Mouse (Mus musculus): ENCODE data around the gene Gm11985. TPM values are rescaled to one million over a fixed set of nuclear protein-coding genes. Genes with fewer than 3 reads are reported as not detected.

The Gm11985 gene
- total and polyA plus RNA-seq, 2 experiments from 2014 or later: not detected

DNA sequence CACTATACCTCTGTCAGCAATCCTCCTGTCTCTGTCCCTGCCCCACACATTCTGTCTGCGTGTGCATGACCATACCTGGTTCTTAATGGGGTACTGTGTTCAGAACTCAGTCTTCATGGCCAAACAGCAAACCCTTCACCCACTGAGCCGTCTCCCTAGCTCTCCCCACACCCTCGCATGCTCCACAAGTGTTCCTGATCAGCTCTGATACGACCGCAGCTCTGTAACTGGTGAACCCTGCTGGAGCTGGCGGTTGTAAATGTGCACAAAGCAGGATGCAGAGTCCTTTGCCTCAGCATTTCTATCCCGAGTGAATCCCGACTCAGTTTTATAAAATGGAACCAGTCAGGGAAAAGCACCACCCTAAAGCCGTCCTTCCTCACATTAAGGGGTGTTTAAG, 15.5 kb upstream of the Gm11985 start:
- ATAC-seq (no peak), DNase-seq (no peak)

GRCm38 (mm10) chr11:7202206-7202605, 13.8 kb upstream of the Gm11985 start:
- H3K27ac ChIP-seq (ENCODE audit: low read depth, low read length): no peak overlapping the region
- ATAC-seq: no peak
- no peak overlapping the region for H3K4me3 ChIP-seq (ENCODE audit: low read depth, low read length)
- no peak for DNase-seq
- no peaks in the 10 kb centered on the region for H3K4me1 ChIP-seq (ENCODE audit: insufficient read depth)
- no peak overlapping the region for H3K4me2 ChIP-seq (ENCODE audit: low read depth)
- peaks cover 7% of the 10 kb centered on the region; the same call in 1 of the 2 replicates for H3K36me3 ChIP-seq (ENCODE audit: insufficient read depth)
- H3K9me3 ChIP-seq (ENCODE audit: low read length): no peaks in the 10 kb centered on the region
- WGBS: 85% methylated on average over 7 of the region's 7 CpGs
- no peaks in the 10 kb centered on the region for H3K27me3 ChIP-seq (ENCODE audit: insufficient read depth, low read length)
- no peak overlapping the region for H3K9ac ChIP-seq
- TF ChIP-seq CTCF (IDR thresholded peaks at IDR 0.05; ENCODE audit: low read depth): no peak

More for the DNA sequence above, 15.5 kb upstream of the Gm11985 start:
- Histone ChIP-seq H3K4me1 (ENCODE audit: insufficient read depth) (no peaks in the 10 kb centered on the region), H3K4me2 (ENCODE audit: low read depth) (no peak overlapping the region), H3K36me3 (ENCODE audit: insufficient read depth) (peaks cover 16% of the 10 kb centered on the region), H3K9ac (no peak overlapping the region), H3K27ac (ENCODE audit: low read depth, low read length) (no peak overlapping the region), H3K9me3 (ENCODE audit: low read length) (no peaks in the 10 kb centered on the region), H3K4me3 (ENCODE audit: low read depth, low read length) (no peak overlapping the region), H3K27me3 (ENCODE audit: insufficient read depth, low read length) (no peaks in the 10 kb centered on the region)
- 91% methylated on average over 9 of the region's 9 CpGs for WGBS
- TF ChIP-seq CTCF (IDR thresholded peaks at IDR 0.05; ENCODE audit: low read depth): no peak

DNA sequence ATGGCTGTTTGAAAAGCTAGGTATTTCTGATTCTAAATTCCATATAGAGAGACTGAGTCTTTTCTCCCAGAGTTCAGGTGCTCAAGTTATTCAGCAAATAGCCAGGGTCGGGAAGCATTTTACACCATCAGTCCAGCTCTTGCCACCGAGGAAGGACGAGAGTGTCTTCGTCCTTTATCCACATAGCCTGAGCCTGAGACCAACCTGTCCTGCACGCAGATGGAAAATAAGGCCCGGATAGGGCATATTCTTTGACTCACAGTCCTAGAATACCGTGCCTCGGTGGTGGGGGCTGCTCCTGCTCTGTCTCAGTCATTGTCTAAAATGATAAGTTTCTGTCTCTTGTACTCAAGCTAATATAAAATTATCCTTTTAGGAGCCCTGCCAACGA, 12.0 kb upstream of the Gm11985 start:
- no peak overlapping the region for H3K27ac ChIP-seq (ENCODE audit: low read depth, low read length)
- H3K4me2 ChIP-seq (ENCODE audit: low read depth): no peak overlapping the region
- 83% methylated on average over 9 of the region's 9 CpGs for WGBS
- no peaks in the 10 kb centered on the region for H3K4me1 ChIP-seq (ENCODE audit: insufficient read depth)
- no peak overlapping the region for H3K9ac ChIP-seq
- no peaks in the 10 kb centered on the region for H3K36me3 ChIP-seq (ENCODE audit: insufficient read depth)
- TF ChIP-seq CTCF (IDR thresholded peaks at IDR 0.05; ENCODE audit: low read depth): no peak
- H3K4me3 ChIP-seq (ENCODE audit: low read depth, low read length): no peak overlapping the region
- no peaks in the 10 kb centered on the region for H3K27me3 ChIP-seq (ENCODE audit: insufficient read depth, low read length)
- no peak for ATAC-seq
- no peaks in the 10 kb centered on the region for H3K9me3 ChIP-seq (ENCODE audit: low read length)
- no peak for DNase-seq

DNA sequence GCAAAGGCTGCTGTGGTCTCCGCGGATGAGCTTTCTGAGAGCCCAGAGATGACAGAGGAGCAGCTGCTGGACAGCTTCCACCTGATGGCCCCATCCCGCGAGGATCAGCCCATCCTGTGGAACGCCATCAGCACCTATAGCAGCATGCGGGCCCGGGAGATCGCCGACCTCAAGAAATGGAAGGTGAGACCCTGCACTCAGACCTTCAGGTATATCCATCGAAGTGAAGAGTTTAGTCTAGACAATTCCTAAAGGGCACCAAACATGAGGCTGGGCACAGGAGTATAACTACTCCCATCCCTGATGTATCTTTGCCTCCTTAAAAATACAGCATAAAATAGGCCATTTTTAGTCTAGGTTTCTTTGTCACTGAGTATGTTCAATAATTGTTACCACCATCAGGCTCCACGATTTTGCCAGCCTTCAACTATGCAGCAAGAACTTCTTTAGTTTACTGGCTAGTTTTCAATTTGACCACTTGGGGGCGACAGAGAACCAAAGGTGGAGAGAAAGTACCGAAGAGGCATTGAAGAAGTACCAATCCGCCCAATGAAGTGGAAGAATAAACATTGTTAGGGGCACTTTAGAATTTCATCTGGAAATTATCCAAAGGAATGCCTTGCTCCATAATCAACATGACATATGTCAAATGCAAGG, 11.5 kb upstream of the Gm11985 start:
- Histone ChIP-seq H3K4me3 (ENCODE audit: low read depth, low read length) (no peak overlapping the region), H3K27ac (ENCODE audit: low read depth, low read length) (no peak overlapping the region), H3K4me1 (ENCODE audit: insufficient read depth) (no peaks in the 10 kb centered on the region), H3K27me3 (ENCODE audit: insufficient read depth, low read length) (no peaks in the 10 kb centered on the region), H3K9me3 (ENCODE audit: low read length) (no peaks in the 10 kb centered on the region), H3K4me2 (ENCODE audit: low read depth) (no peak overlapping the region), H3K9ac (no peak overlapping the region), H3K36me3 (ENCODE audit: insufficient read depth) (no peaks in the 10 kb centered on the region)
- DNase-seq: peak; percentile 86
- WGBS: 57% methylated on average over 14 of the region's 14 CpGs
- no peak; the same call in 1 of the 2 replicates for ATAC-seq
- TF ChIP-seq CTCF (IDR thresholded peaks at IDR 0.05; ENCODE audit: low read depth): peak; percentile 88

GRCm38 (mm10) chr11:7198481-7199256, 10.3 kb upstream of the Gm11985 start:
- H3K4me3 ChIP-seq (ENCODE audit: low read depth, low read length): no peak overlapping the region
- no peak overlapping the region for H3K27ac ChIP-seq (ENCODE audit: low read depth, low read length)

DNA sequence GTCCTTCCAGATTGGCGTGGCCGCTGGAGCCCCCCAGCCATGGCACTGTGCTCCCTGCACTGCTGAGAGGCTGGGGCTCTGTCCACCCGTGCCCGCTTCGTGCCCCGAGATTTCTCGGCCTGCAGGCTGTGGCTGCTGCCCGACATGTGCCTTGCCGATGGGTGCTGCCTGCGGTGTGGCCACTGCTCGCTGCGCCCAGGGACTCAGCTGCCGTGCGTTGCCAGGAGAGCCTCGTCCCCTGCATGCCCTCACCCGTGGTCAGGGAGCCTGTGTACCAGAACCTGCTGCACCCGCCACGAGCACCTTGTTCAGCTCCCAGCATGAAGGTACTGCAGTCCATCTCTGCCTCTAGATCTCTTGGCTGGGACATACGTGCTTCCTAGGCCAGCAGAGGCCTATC, 9.6 kb upstream of the Gm11985 start:
- Histone ChIP-seq H3K9ac (no peak overlapping the region), H3K9me3 (ENCODE audit: low read length) (no peaks in the 10 kb centered on the region), H3K4me2 (ENCODE audit: low read depth) (no peak overlapping the region), H3K27ac (ENCODE audit: low read depth, low read length) (no peak overlapping the region), H3K4me1 (ENCODE audit: insufficient read depth) (no peaks in the 10 kb centered on the region), H3K36me3 (ENCODE audit: insufficient read depth) (no peaks in the 10 kb centered on the region), H3K27me3 (ENCODE audit: insufficient read depth, low read length) (no peaks in the 10 kb centered on the region), H3K4me3 (ENCODE audit: low read depth, low read length) (no peak overlapping the region)
- WGBS: 88% methylated on average over 19 of the region's 19 CpGs
- no peak for TF ChIP-seq CTCF (IDR thresholded peaks at IDR 0.05; ENCODE audit: low read depth)
- DNase-seq (no peak), ATAC-seq (no peak)

More at GRCm38 (mm10) chr11:7198481-7199256, 10.3 kb upstream of the Gm11985 start:
- no peak for TF ChIP-seq CTCF (IDR thresholded peaks at IDR 0.05; ENCODE audit: low read depth)
- H3K4me2 ChIP-seq (ENCODE audit: low read depth): no peak overlapping the region
- 85% methylated on average over 10 of the region's 10 CpGs for WGBS
- no peaks in the 10 kb centered on the region for H3K9me3 ChIP-seq (ENCODE audit: low read length)
- H3K4me1 ChIP-seq (ENCODE audit: insufficient read depth): no peaks in the 10 kb centered on the region
- H3K27me3 ChIP-seq (ENCODE audit: insufficient read depth, low read length): no peaks in the 10 kb centered on the region
- DNase-seq (no peak), ATAC-seq (no peak; the same call in 1 of the 2 replicates)
- H3K36me3 ChIP-seq (ENCODE audit: insufficient read depth): no peaks in the 10 kb centered on the region
- H3K9ac ChIP-seq: no peak overlapping the region

DNA sequence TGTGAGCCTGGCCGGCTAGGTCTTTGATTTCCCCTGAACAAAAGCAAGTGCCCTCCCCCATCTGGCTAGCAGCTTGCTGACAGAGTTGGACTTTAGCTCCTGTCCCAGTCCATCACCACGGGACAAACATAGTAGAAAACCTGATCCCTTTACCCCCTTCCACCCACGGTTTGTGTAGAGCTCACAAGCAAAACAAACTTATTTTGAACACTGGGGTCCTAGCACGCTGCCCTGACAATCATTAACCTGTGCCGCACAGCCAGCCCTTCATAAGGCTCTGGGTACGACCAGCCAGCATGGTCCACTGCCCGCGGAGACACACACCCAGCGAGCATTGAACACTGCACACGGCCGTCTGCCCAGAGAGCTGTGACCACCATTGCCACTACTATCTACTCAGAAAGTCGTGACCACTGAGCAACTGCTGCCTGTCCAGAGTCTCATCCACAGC, 9.1 kb upstream of the Gm11985 start, which contains the start of gene Igfbp1:
Gene Igfbp1, plus strand, starts transcription at position 292 of the 451 bp plus-strand sequence.
- no peak for TF ChIP-seq CTCF (IDR thresholded peaks at IDR 0.05; ENCODE audit: low read depth)
- no peaks in the 10 kb centered on the region for H3K4me1 ChIP-seq (ENCODE audit: insufficient read depth)
- no peak within 1 kb of the TSS for H3K4me3 ChIP-seq (ENCODE audit: low read depth, low read length)
- no peaks in the 10 kb centered on the region for H3K27me3 ChIP-seq (ENCODE audit: insufficient read depth, low read length)
- H3K9ac ChIP-seq: no peak within 1 kb of the TSS
- DNase-seq (no peak), ATAC-seq (no peak)
- WGBS: 26% methylated on average over 12 of the region's 12 CpGs
- H3K36me3 ChIP-seq (ENCODE audit: insufficient read depth): no peaks in the 10 kb centered on the region
- H3K27ac ChIP-seq (ENCODE audit: low read depth, low read length): no peak within 1 kb of the TSS
- H3K9me3 ChIP-seq (ENCODE audit: low read length): no peaks in the 10 kb centered on the region
- H3K4me2 ChIP-seq (ENCODE audit: low read depth): no peak within 1 kb of the TSS
